Mouse (Mus musculus) liver, postnatal 0 days (tissue): ENCODE measurements around the gene Tnnt3.

Experiments
- CTCF ChIP-seq: sonication (generic); IDR thresholded peaks from 2 replicates; pipeline ENCODE4 v1.5.1; 2016; ENCODE audit warnings: antibody characterized with exemption, low read depth
- EP300 ChIP-seq: IDR thresholded peaks from 2 replicates; pipeline ENCODE4 v1.6.1; 2016; ENCODE audit warnings: antibody characterized with exemption, low read depth, mild to moderate bottlenecking

- peak; percentile 59 for TF ChIP-seq CTCF
- no peak for TF ChIP-seq EP300
Measured at GRCm38 (mm10) chr7:142496800-142497199, 1.8 kb upstream of the Tnnt3 start.
